Mouse (Mus musculus): ENCODE data around the gene Fancd2. TPM values are rescaled to one million over a fixed set of nuclear protein-coding genes. Genes with fewer than 3 reads are reported as not detected.

Gene Fancd2
- total and polyA plus RNA-seq, 3 experiments: 14.0 to 35.0 (median 18.5) TPM

- H3K36me3 ChIP-seq (ENCODE audit: control insufficient read depth in 1 of 2, insufficient read depth in 2 of 2, low read length in 2 of 2): peaks cover 0 to 12% of the 10 kb centered on the region in 2 experiments; a peak in 2 of 4 replicates
- peaks cover 8% of the 10 kb centered on the region in 2 experiments; a peak in 3 of 4 replicates for H3K4me1 ChIP-seq (ENCODE audit: control insufficient read depth in 1 of 2, insufficient read depth in 2 of 2, low read length in 2 of 2)
- H3K9ac ChIP-seq (ENCODE audit: control insufficient read depth, low read depth, low read length, poor library complexity, severe bottlenecking): peak overlapping the region; percentile 76
- peak; percentile 73 for DNase-seq (ENCODE audit: low read depth, low spot score)
- peak overlapping the region; percentile 76 for H3K27ac ChIP-seq (ENCODE audit: control insufficient read depth, low read depth, low read length)
- H3K27me3 ChIP-seq (ENCODE audit: control insufficient read depth in 1 of 2, insufficient read depth in 2 of 2, low read length in 2 of 2): no peaks in the 10 kb centered on the region
- H3K9me3 ChIP-seq (replicated peaks; ENCODE audit: insufficient read depth, low read length): no peaks in the 10 kb centered on the region
- peaks cover 32% of the 10 kb centered on the region for H3K79me2 ChIP-seq (ENCODE audit: control insufficient read depth, insufficient read depth, low read length, poor library complexity)
- H3K4me3 ChIP-seq (ENCODE audit: control insufficient read depth in 1 of 2, insufficient read depth in 1 of 2, low read depth in 2 of 2, low read length in 2 of 2): peak overlapping the region; percentile 55 to 88
- TF ChIP-seq MAX (IDR thresholded peaks at IDR 0.05; ENCODE audit: low read length): peak; percentile 70
- TF ChIP-seq SIN3A (IDR thresholded peaks at IDR 0.05; ENCODE audit: low read length): peak; percentile 14; the same call in 1 of the 2 replicates
- TF ChIP-seq EP300 (IDR thresholded peaks at IDR 0.05; ENCODE audit: low read depth in 1 of 2, low read length in 2 of 2): peak in 1 of 2 experiments; percentile 40; a peak in 2 of 4 replicates
- no peak for TF ChIP-seq USF2 (IDR thresholded peaks at IDR 0.05; ENCODE audit: borderline replicate concordance in 1 of 2, insufficient read depth in 1 of 2, low read depth in 1 of 2, low read length in 2 of 2)
- TF ChIP-seq NELFE (IDR thresholded peaks at IDR 0.05; ENCODE audit: low read depth, low read length): no peak
- no peak for TF ChIP-seq BHLHE40 (IDR thresholded peaks at IDR 0.05; ENCODE audit: borderline replicate concordance, low read depth, low read length)
- no peak for TF ChIP-seq JUND (IDR thresholded peaks at IDR 0.05; ENCODE audit: low read depth, low read length)
- no peak for TF ChIP-seq SMC3 (IDR thresholded peaks at IDR 0.05; ENCODE audit: low read depth, low read length)
- no peak for TF ChIP-seq E2F4 (IDR thresholded peaks at IDR 0.05; ENCODE audit: borderline replicate concordance, low read depth, low read length)
- TF ChIP-seq GABPA (IDR thresholded peaks at IDR 0.05; ENCODE audit: low read depth, low read length): no peak
- 0 out of 2 replicates have a peak, but pooled peaks have one; percentile 32 for TF ChIP-seq MAZ (IDR thresholded peaks at IDR 0.05; ENCODE audit: low read depth, low read length)
- peak; percentile 82 for TF ChIP-seq MYC (IDR thresholded peaks at IDR 0.05; ENCODE audit: low read depth, low read length)
- TF ChIP-seq TCF12 (IDR thresholded peaks at IDR 0.05; ENCODE audit: low read depth, low read length): no peak
- TF ChIP-seq GATA1 (IDR thresholded peaks at IDR 0.05; ENCODE audit: low read depth, low read length): no peak
- TF ChIP-seq HCFC1 (IDR thresholded peaks at IDR 0.05; ENCODE audit: low read depth, low read length): no peak
- TF ChIP-seq MEF2A (IDR thresholded peaks at IDR 0.05; ENCODE audit: extremely low read depth, insufficient replicate concordance, low read depth, low read length, poor library complexity, severe bottlenecking): no peak
- TF ChIP-seq NRF1 (IDR thresholded peaks at IDR 0.05; ENCODE audit: insufficient read depth, low read depth, low read length, poor library complexity, severe bottlenecking): no peak
- no peak for TF ChIP-seq ZMIZ1 (IDR thresholded peaks at IDR 0.05; ENCODE audit: low read depth, low read length)
- no peak for TF ChIP-seq MYB (IDR thresholded peaks at IDR 0.05; ENCODE audit: low read depth, low read length)
- TF ChIP-seq CTCF (IDR thresholded peaks at IDR 0.05 in 2 of 3, conservative IDR thresholded peaks at IDR 0.05 in 1 of 3; ENCODE audit: control insufficient read depth in 1 of 3, insufficient read depth in 1 of 3, low read depth in 2 of 3, low read length in 3 of 3, poor library complexity in 1 of 3, severe bottlenecking in 1 of 3): no peak; a peak in 1 of 6 replicates
- no peak for TF ChIP-seq POLR2A (IDR thresholded peaks at IDR 0.05; ENCODE audit: control insufficient read depth in 1 of 2, insufficient read depth in 1 of 2, low read depth in 1 of 2, low read length in 2 of 2, poor library complexity in 1 of 2)
- TF ChIP-seq MAFK (IDR thresholded peaks at IDR 0.05; ENCODE audit: borderline replicate concordance, low read depth, low read length): no peak
- TF ChIP-seq ELF1 (IDR thresholded peaks at IDR 0.05; ENCODE audit: low read depth, low read length): no peak
- peak; percentile 94; the same call in 1 of the 2 replicates for TF ChIP-seq CHD1 (IDR thresholded peaks at IDR 0.05; ENCODE audit: low read depth, low read length)
- TF ChIP-seq KAT2A (conservative IDR thresholded peaks at IDR 0.05; ENCODE audit: low read depth, low read length): no peak
- peak; percentile 27; the same call in 1 of the 2 replicates for TF ChIP-seq MXI1 (IDR thresholded peaks at IDR 0.05; ENCODE audit: low read depth, low read length)
- TF ChIP-seq RAD21 (IDR thresholded peaks at IDR 0.05; ENCODE audit: low read depth, low read length): no peak; the same call in 1 of the 2 replicates
- peak; percentile 59 for TF ChIP-seq TBP (IDR thresholded peaks at IDR 0.05; ENCODE audit: low read depth, low read length)
- no peak for TF ChIP-seq CHD2 (IDR thresholded peaks at IDR 0.05; ENCODE audit: low read length)
- TF ChIP-seq ZKSCAN1 (IDR thresholded peaks at IDR 0.05; ENCODE audit: low read depth, low read length): no peak
- no peak for TF ChIP-seq USF1 (IDR thresholded peaks at IDR 0.05; ENCODE audit: low read depth, low read length)
- TF ChIP-seq POLR2AphosphoS5 (IDR thresholded peaks at IDR 0.05; ENCODE audit: borderline replicate concordance, low read depth, low read length): no peak
- TF ChIP-seq POLR2AphosphoS2 (IDR thresholded peaks at IDR 0.05; ENCODE audit: low read length): no peak
- peak; percentile 29 for TF ChIP-seq ZC3H11A (IDR thresholded peaks at IDR 0.05; ENCODE audit: low read depth, low read length)
- no peak for TF ChIP-seq TAL1 (IDR thresholded peaks at IDR 0.05; ENCODE audit: low read length)
- TF ChIP-seq UBTF (IDR thresholded peaks at IDR 0.05; ENCODE audit: borderline replicate concordance, insufficient read depth, low read depth, low read length): no peak
- 0 out of 2 replicates have a peak, but pooled peaks have one; percentile 31 for TF ChIP-seq RCOR1 (IDR thresholded peaks at IDR 0.05; ENCODE audit: low read depth, low read length)
Observed at GRCm38 (mm10) chr6:113531840-113532404, 440 bp downstream of the Fancd2 start.
